Mouse (Mus musculus): Measurements from ENCODE around the gene Det1. TPM values are rescaled to one million over a fixed set of nuclear protein-coding genes. Genes with fewer than 3 reads are reported as not detected.
A peak's percentile ranks its signal among the peaks of the same experiment; 100 is the strongest.

The Det1 gene
- polyA plus RNA-seq, 1 experiment from 2014 or later = 21.3 TPM

GRCm38 (mm10) chr7:78797843-78798455 lies 49.1 kb downstream of the Det1 start:
- Histone ChIP-seq H3K4me2 (replicated peaks) (no peak overlapping the region), H3K9ac (replicated peaks) (no peak overlapping the region), H3K27me3 (peaks cover 40% of the 10 kb centered on the region), H3K9me3 (no peaks in the 10 kb centered on the region), H3K27ac (replicated peaks) (0 out of 2 replicates have a peak overlapping the region, but pooled peaks have one; percentile 10), H3K4me3 (no peak overlapping the region), H3K36me3 (peaks cover 2% of the 10 kb centered on the region), H3K4me1 (peaks cover 15% of the 10 kb centered on the region)
- peak; percentile 68 for ATAC-seq (ENCODE audit: low FRiP score, low read depth)
- WGBS = 50% methylated on average over 7 of the region's 9 CpGs

GRCm38 (mm10) chr7:78796624-78797023 lies 50.4 kb downstream of the Det1 start:
- Histone ChIP-seq H3K9ac (replicated peaks) (no peak overlapping the region), H3K36me3 (peaks cover 15% of the 10 kb centered on the region), H3K4me3 (no peak overlapping the region), H3K27ac (replicated peaks) (no peak overlapping the region), H3K27me3 (peaks cover 35% of the 10 kb centered on the region), H3K4me2 (replicated peaks) (no peak overlapping the region), H3K9me3 (no peaks in the 10 kb centered on the region), H3K4me1 (peaks cover 18% of the 10 kb centered on the region)
- 92% methylated on average over 3 of the region's 3 CpGs for WGBS
- ATAC-seq (ENCODE audit: low FRiP score, low read depth) = no peak

GRCm38 (mm10) chr7:78794571-78795092 lies 52.4 kb downstream of the Det1 start:
- no peak for ATAC-seq (ENCODE audit: low FRiP score, low read depth)
- 84% methylated on average over 6 of the region's 6 CpGs for WGBS

GRCm38 (mm10) chr7:78793895-78794570 lies 53.0 kb downstream of the Det1 start:
- peaks cover 34% of the 10 kb centered on the region for H3K36me3 ChIP-seq
- peaks cover 12% of the 10 kb centered on the region; the same call in 1 of the 2 replicates for H3K27me3 ChIP-seq
- 91% methylated on average over 13 of the region's 13 CpGs for WGBS
- no peak overlapping the region for H3K4me2 ChIP-seq (replicated peaks)
- H3K4me1 ChIP-seq = peaks cover 18% of the 10 kb centered on the region
- H3K9me3 ChIP-seq = no peaks in the 10 kb centered on the region
- H3K9ac ChIP-seq (replicated peaks) = no peak overlapping the region
- H3K4me3 ChIP-seq = no peak overlapping the region
- no peak overlapping the region for H3K27ac ChIP-seq (replicated peaks)
- no peak for ATAC-seq (ENCODE audit: low FRiP score, low read depth)

More at GRCm38 (mm10) chr7:78794571-78795092, 52.4 kb downstream of the Det1 start:
- Histone ChIP-seq H3K27me3 (peaks cover 16% of the 10 kb centered on the region; the same call in 1 of the 2 replicates), H3K27ac (replicated peaks) (no peak overlapping the region), H3K4me2 (replicated peaks) (no peak overlapping the region), H3K4me1 (peaks cover 18% of the 10 kb centered on the region), H3K4me3 (no peak overlapping the region), H3K9ac (replicated peaks) (no peak overlapping the region), H3K9me3 (no peaks in the 10 kb centered on the region), H3K36me3 (peaks cover 28% of the 10 kb centered on the region)

GRCm38 (mm10) chr7:78791359-78792222 lies 55.5 kb downstream of the Det1 start:
- Histone ChIP-seq H3K9me3 (no peaks in the 10 kb centered on the region), H3K9ac (replicated peaks) (no peak overlapping the region), H3K4me2 (replicated peaks) (no peak overlapping the region), H3K36me3 (peaks cover 40% of the 10 kb centered on the region), H3K27me3 (peaks cover 7% of the 10 kb centered on the region; the same call in 1 of the 2 replicates), H3K27ac (replicated peaks) (no peak overlapping the region), H3K4me3 (no peak overlapping the region), H3K4me1 (0 out of 2 replicates have a peak, but pooled peaks cover 3% of the 10 kb centered on the region)
- ATAC-seq (ENCODE audit: low FRiP score, low read depth) = peak; percentile 82
- 82% methylated on average over 15 of the region's 15 CpGs for WGBS

- 91% methylated on average over 12 of the region's 12 CpGs for WGBS
- Histone ChIP-seq H3K4me1 (peaks cover 11% of the 10 kb centered on the region), H3K4me2 (replicated peaks) (no peak overlapping the region), H3K9ac (replicated peaks) (0 out of 2 replicates have a peak overlapping the region, but pooled peaks have one; percentile 11), H3K4me3 (no peak overlapping the region), H3K27me3 (no peaks in the 10 kb centered on the region), H3K36me3 (peaks cover 51% of the 10 kb centered on the region), H3K27ac (replicated peaks) (no peak overlapping the region), H3K9me3 (no peaks in the 10 kb centered on the region)
- ATAC-seq (ENCODE audit: low FRiP score, low read depth) = no peak
Measured at GRCm38 (mm10) chr7:78787793-78788380, 59.2 kb downstream of the Det1 start.

GRCm38 (mm10) chr7:78785906-78786305 lies 61.2 kb downstream of the Det1 start:
- 75% methylated on average over 5 of the region's 5 CpGs for WGBS
- no peak for ATAC-seq (ENCODE audit: low FRiP score, low read depth)
- H3K4me3 ChIP-seq = no peak overlapping the region
- no peak overlapping the region for H3K27ac ChIP-seq (replicated peaks)
- peaks cover 36% of the 10 kb centered on the region for H3K36me3 ChIP-seq
- H3K9ac ChIP-seq (replicated peaks) = no peak overlapping the region
- no peaks in the 10 kb centered on the region for H3K9me3 ChIP-seq
- H3K4me1 ChIP-seq = peaks cover 14% of the 10 kb centered on the region
- no peaks in the 10 kb centered on the region for H3K27me3 ChIP-seq
- no peak overlapping the region for H3K4me2 ChIP-seq (replicated peaks)

- WGBS = under 1% methylated on average over 44 of the region's 44 CpGs
- H3K4me3 ChIP-seq = peak within 1 kb of the TSS; percentile 94
- ATAC-seq (ENCODE audit: low FRiP score, low read depth) = peak; percentile 98
- H3K27me3 ChIP-seq = no peaks in the 10 kb centered on the region
- H3K36me3 ChIP-seq = peaks cover 33% of the 10 kb centered on the region
- peak within 1 kb of the TSS; percentile 83 for H3K9ac ChIP-seq (replicated peaks)
- no peak within 1 kb of the TSS for H3K27ac ChIP-seq (replicated peaks)
- peaks cover 14% of the 10 kb centered on the region for H3K4me1 ChIP-seq
- H3K4me2 ChIP-seq (replicated peaks) = peak within 1 kb of the TSS; percentile 87
- no peaks in the 10 kb centered on the region for H3K9me3 ChIP-seq
Measured at GRCm38 (mm10) chr7:78782639-78783581, 64.2 kb downstream of the Det1 start, which contains the start of the genes Mrps11 and Mrpl46. TSS of gene Mrps11 (plus strand) at chr7:78783119. TSS of gene Mrpl46 (minus strand) at chr7:78783531.

GRCm38 (mm10) chr7:78778741-78779140 lies 68.3 kb downstream of the Det1 start:
- Histone ChIP-seq H3K9me3 (no peaks in the 10 kb centered on the region), H3K27ac (replicated peaks) (no peak overlapping the region), H3K4me2 (replicated peaks) (no peak overlapping the region), H3K27me3 (no peaks in the 10 kb centered on the region), H3K9ac (replicated peaks) (no peak overlapping the region), H3K4me3 (no peak overlapping the region), H3K36me3 (peaks cover 54% of the 10 kb centered on the region), H3K4me1 (peaks cover 8% of the 10 kb centered on the region)
- ATAC-seq (ENCODE audit: low FRiP score, low read depth) = no peak
- 97% methylated on average over 5 of the region's 5 CpGs for WGBS

Data from midbrain, embryonic 12.5 days (tissue).